Mouse (Mus musculus) liver, adult 2 months (tissue): ENCODE measurements around the gene Atf6b. TPM values are rescaled to one million over a fixed set of nuclear protein-coding genes. Genes with fewer than 3 reads are reported as not detected.

Experiments
- DNase-seq: peaks from one replicate; pipeline ENCODE4 v3.0.0-alpha.2; 2011; ENCODE audit warnings: low read depth, low spot score; ENCODE audit errors: extremely low read depth
- H3K27ac ChIP-seq: fragments of 200-500 bp; replicated peaks from 2 replicates; pipeline ENCODE4 v1.5.1; 2012; ENCODE audit warnings: low read depth, mild to moderate bottlenecking, control low read depth, inconsistent platforms, low read length; ENCODE audit not compliant: insufficient read depth
- H3K27me3 ChIP-seq: fragments of 200-500 bp; 2 replicates; pipeline ENCODE4 v1.6.1; 2012; ENCODE audit warnings: mild to moderate bottlenecking, moderate library complexity, low read length, inconsistent platforms; ENCODE audit not compliant: control insufficient read depth, insufficient read depth
- H3K36me3 ChIP-seq: fragments of 200-500 bp; 2 replicates; pipeline ENCODE4 v1.6.1; 2012; ENCODE audit warnings: low read length, inconsistent platforms; ENCODE audit not compliant: control insufficient read depth, insufficient read depth
- H3K4me1 ChIP-seq: fragments of 200-500 bp; 2 replicates; pipeline ENCODE4 v1.6.1; 2011; ENCODE audit warnings: low read length; ENCODE audit not compliant: control insufficient read depth, insufficient read depth
- H3K4me3 ChIP-seq: fragments of 200-500 bp; 2 replicates; pipeline ENCODE4 v1.5.1; 2011; ENCODE audit warnings: low read depth, mild to moderate bottlenecking, control low read depth, low read length, moderate library complexity; ENCODE audit not compliant: insufficient read depth
- H3K79me2 ChIP-seq: fragments of 200-500 bp; 2 replicates; pipeline ENCODE4 v1.6.1; 2012; ENCODE audit warnings: inconsistent platforms, mild to moderate bottlenecking, low read length, moderate library complexity; ENCODE audit not compliant: control insufficient read depth, insufficient read depth
- H3K9ac ChIP-seq: fragments of 200-500 bp; 2 replicates; pipeline ENCODE4 v1.6.1; 2012; ENCODE audit warnings: low read depth, mild to moderate bottlenecking, control low read depth, inconsistent platforms, low read length
- CTCF ChIP-seq: fragments of 200-500 bp; IDR thresholded peaks from 2 replicates; pipeline ENCODE4 v1.5.1; 2011; ENCODE audit warnings: low read depth, low read length, control low read depth
- POLR2A ChIP-seq: fragments of 200-500 bp; IDR thresholded peaks from 2 replicates; pipeline ENCODE4 v1.6.1; 2011; ENCODE audit warnings: low read length, control low read depth; ENCODE audit not compliant: insufficient read depth; ENCODE audit errors: extremely low read depth
- WGBS: fragments of 180-500 bp; shearing (Covaris S2); methylation state at CpG from one replicate; pipeline ENCODE4 v1.1.7; 2018; 5-methylcytosine and 5-hydroxymethylcytosine counted together
- polyA plus RNA-seq: library from polyadenylated mRNA; depleted of rRNA; stranded (reverse); fragments of >200 nt; gene quantifications from 2 replicates; pipeline ENCODE4 v1.2.3, GENCODE M21; 2012
- total RNA-seq: library from RNA; depleted of rRNA; stranded (reverse); fragments of >200 nt; gene quantifications from 2 replicates; pipeline ENCODE4 v1.2.3, GENCODE M21; 2014

The Atf6b gene
- total and polyA plus RNA-seq, 2 experiments, result 4.4 to 34.6 TPM

GRCm38 (mm10) chr17:34656666-34657065 lies 9.7 kb downstream of the Atf6b start:
- Histone ChIP-seq H3K36me3 (peaks cover 3% of the 10 kb centered on the region; the same call in 1 of the 2 replicates), H3K4me1 (peaks cover 3% of the 10 kb centered on the region; the same call in 1 of the 2 replicates), H3K79me2 (no peaks in the 10 kb centered on the region), H3K27ac (no peak overlapping the region), H3K4me3 (no peak overlapping the region), H3K9ac (no peak overlapping the region), H3K27me3 (no peaks in the 10 kb centered on the region)
- TF ChIP-seq POLR2A (no peak), CTCF (no peak)
- 57% methylated on average over 8 of the region's 8 CpGs for WGBS
- no peak for DNase-seq

- Histone ChIP-seq H3K4me3 (no peak overlapping the region), H3K79me2 (no peaks in the 10 kb centered on the region), H3K27me3 (no peaks in the 10 kb centered on the region), H3K9ac (no peak overlapping the region), H3K36me3 (peaks cover 3% of the 10 kb centered on the region; the same call in 1 of the 2 replicates), H3K27ac (no peak overlapping the region), H3K4me1 (peaks cover 3% of the 10 kb centered on the region; the same call in 1 of the 2 replicates)
- no peak for DNase-seq
- TF ChIP-seq POLR2A (no peak), CTCF (no peak)
- WGBS, result 13% methylated on average over 2 of the region's 2 CpGs
Observed at GRCm38 (mm10) chr17:34657271-34657670, 10.3 kb downstream of the Atf6b start.

GRCm38 (mm10) chr17:34658145-34658544 lies 11.2 kb downstream of the Atf6b start:
- no peaks in the 10 kb centered on the region; the same call in 1 of the 2 replicates for H3K27me3 ChIP-seq
- no peak for TF ChIP-seq CTCF
- TF ChIP-seq POLR2A, result no peak

GRCm38 (mm10) chr17:34658591-34658990 lies 11.6 kb downstream of the Atf6b start:
- Histone ChIP-seq H3K9ac (no peak overlapping the region), H3K27me3 (no peaks in the 10 kb centered on the region; the same call in 1 of the 2 replicates), H3K4me1 (peaks cover 3% of the 10 kb centered on the region; the same call in 1 of the 2 replicates), H3K36me3 (no peaks in the 10 kb centered on the region), H3K79me2 (no peaks in the 10 kb centered on the region), H3K4me3 (no peak overlapping the region), H3K27ac (no peak overlapping the region)
- 80% methylated on average over 3 of the region's 3 CpGs for WGBS
- no peak for TF ChIP-seq POLR2A
- TF ChIP-seq CTCF, result no peak
- DNase-seq, result no peak

More at GRCm38 (mm10) chr17:34658145-34658544, 11.2 kb downstream of the Atf6b start:
- Histone ChIP-seq H3K4me3 (no peak overlapping the region), H3K36me3 (peaks cover 1% of the 10 kb centered on the region; the same call in 1 of the 2 replicates), H3K79me2 (no peaks in the 10 kb centered on the region), H3K4me1 (peaks cover 3% of the 10 kb centered on the region; the same call in 1 of the 2 replicates), H3K27ac (no peak overlapping the region), H3K9ac (no peak overlapping the region)
- 71% methylated on average over 2 of the region's 2 CpGs for WGBS
- DNase-seq, result no peak

GRCm38 (mm10) chr17:34659181-34659896 lies 12.4 kb downstream of the Atf6b start:
- 47% methylated on average over 12 of the region's 12 CpGs for WGBS
- H3K4me3 ChIP-seq, result no peak overlapping the region
- H3K36me3 ChIP-seq, result no peaks in the 10 kb centered on the region
- no peaks in the 10 kb centered on the region for H3K79me2 ChIP-seq
- H3K9ac ChIP-seq, result no peak overlapping the region
- H3K27ac ChIP-seq, result no peak overlapping the region
- TF ChIP-seq POLR2A (no peak), CTCF (no peak)
- peaks cover 3% of the 10 kb centered on the region; the same call in 1 of the 2 replicates for H3K4me1 ChIP-seq
- no peak for DNase-seq
- H3K27me3 ChIP-seq, result no peaks in the 10 kb centered on the region; the same call in 1 of the 2 replicates

- H3K4me3 ChIP-seq, result no peak overlapping the region
- TF ChIP-seq CTCF (no peak), POLR2A (no peak)
- H3K27ac ChIP-seq, result no peak overlapping the region
- H3K27me3 ChIP-seq, result no peaks in the 10 kb centered on the region; the same call in 1 of the 2 replicates
- no peak for DNase-seq
- H3K9ac ChIP-seq, result no peak overlapping the region
- no peaks in the 10 kb centered on the region for H3K79me2 ChIP-seq
- no peaks in the 10 kb centered on the region for H3K36me3 ChIP-seq
- peaks cover 3% of the 10 kb centered on the region; the same call in 1 of the 2 replicates for H3K4me1 ChIP-seq
- 46% methylated on average over 3 of the region's 3 CpGs for WGBS
Observed at GRCm38 (mm10) chr17:34659897-34660214, 12.9 kb downstream of the Atf6b start.
